In genomic region chr15:82196300-82196699, GRCm38 (mm10) we compare ENCODE assay signal across 36 mouse cellular contexts. TPM values are rescaled to one million over a fixed set of nuclear protein-coding genes. Genes with fewer than 3 reads are reported as not detected.
A peak's percentile ranks its signal among the peaks of the same experiment; 100 is the strongest.
DNase-seq lines count a peak whose midpoint lies in the region; ATAC-seq and TF ChIP-seq lines count a peak whose summit lies in the region.
"Had no signal": no experiment of that assay in that cellular context is flagged by ENCODE, and none has a peak within 500 bp of the region (broad histone marks: within the 10 kb centered on the region; RNA-seq: fewer than 3 reads in every experiment).

No protein-coding gene starts in this region.

- no peaks in the 10 kb centered on the region for H3K79me2 ChIP-seq in myocyte (ENCODE audit: control insufficient read depth, insufficient read depth)

- peak; percentile 7 for TF ChIP-seq POLR2A in myocyte (IDR thresholded peaks at IDR 0.05; ENCODE audit: insufficient read length, low read depth)

- 0 out of 2 replicates have a peak, but pooled peaks have one; percentile 25 for ATAC-seq in intestine, embryonic 15.5 days
- ATAC-seq in intestine, postnatal 0 days: no peak
- no peak for ATAC-seq in kidney, embryonic 15.5 days (replicated peaks; ENCODE audit: low FRiP score)
- ATAC-seq in midbrain, embryonic 15.5 days (replicated peaks): no peak
- ATAC-seq: forebrain, embryonic 16.5 days; inflammation-experienced regulatory T-cells, adult 6 months; midbrain, embryonic 13.5 days had no signal

- H3K4me3 ChIP-seq in intestine, embryonic 15.5 days (replicated peaks): no peak overlapping the region
- H3K4me3 ChIP-seq in intestine, postnatal 0 days (ENCODE audit: low read depth, low read length): no peak overlapping the region
- no peak overlapping the region for H3K4me3 ChIP-seq in myocyte
- H3K4me3 ChIP-seq in kidney, embryonic 15.5 days (replicated peaks): no peak overlapping the region
- no peak overlapping the region for H3K4me3 ChIP-seq in midbrain, embryonic 15.5 days
- H3K4me3 ChIP-seq: embryonic facial prominence, embryonic 13.5 days; gastrocnemius, adult 2 months; heart, adult 2 months; heart, embryonic 12.5 days; hindbrain, embryonic 15.5 days; limb, embryonic 10.5 days; limb, embryonic 15.5 days; megakaryocyte, embryonic 14.5 days; midbrain, embryonic 13.5 days; neural tube, embryonic 15.5 days had no signal

- no peaks in the 10 kb centered on the region for H3K9me3 ChIP-seq in intestine, embryonic 15.5 days
- no peaks in the 10 kb centered on the region for H3K9me3 ChIP-seq in intestine, postnatal 0 days (ENCODE audit: control insufficient read depth)
- no peaks in the 10 kb centered on the region for H3K9me3 ChIP-seq in kidney, embryonic 15.5 days (replicated peaks)
- no peaks in the 10 kb centered on the region for H3K9me3 ChIP-seq in midbrain, embryonic 15.5 days
- H3K9me3 ChIP-seq: embryonic facial prominence, embryonic 13.5 days; G1E; heart, embryonic 12.5 days; hindbrain, embryonic 15.5 days; limb, embryonic 10.5 days; limb, embryonic 15.5 days; megakaryocyte, embryonic 14.5 days; midbrain, embryonic 13.5 days; neural tube, embryonic 15.5 days had no signal

- H3K27ac ChIP-seq in intestine, embryonic 15.5 days: no peak overlapping the region
- no peak overlapping the region for H3K27ac ChIP-seq in intestine, postnatal 0 days (ENCODE audit: low read depth, low read length)
- no peak overlapping the region for H3K27ac ChIP-seq in kidney, embryonic 15.5 days
- H3K27ac ChIP-seq in midbrain, embryonic 15.5 days: no peak overlapping the region
- H3K27ac ChIP-seq: embryonic facial prominence, embryonic 13.5 days; gastrocnemius, adult 2 months; heart, adult 2 months; hindbrain, embryonic 15.5 days; kidney, postnatal 0 days; limb, embryonic 10.5 days; limb, embryonic 15.5 days; liver, embryonic 14.5 days; midbrain, embryonic 13.5 days; neural tube, embryonic 15.5 days had no signal

- no peak overlapping the region for H3K4me2 ChIP-seq in intestine, embryonic 15.5 days (replicated peaks)
- no peak overlapping the region for H3K4me2 ChIP-seq in intestine, postnatal 0 days (replicated peaks; ENCODE audit: low read depth)
- no peak overlapping the region for H3K4me2 ChIP-seq in myocyte (ENCODE audit: low read depth)
- no peak overlapping the region for H3K4me2 ChIP-seq in kidney, embryonic 15.5 days
- no peak overlapping the region for H3K4me2 ChIP-seq in midbrain, embryonic 15.5 days
- H3K4me2 ChIP-seq: embryonic facial prominence, embryonic 13.5 days; heart, embryonic 12.5 days; hindbrain, embryonic 15.5 days; limb, embryonic 15.5 days; lung, embryonic 14.5 days; midbrain, embryonic 13.5 days; neural tube, embryonic 15.5 days had no signal

- no peak overlapping the region for H3K9ac ChIP-seq in intestine, embryonic 15.5 days
- H3K9ac ChIP-seq in intestine, postnatal 0 days (ENCODE audit: low read depth, low read length): no peak overlapping the region
- no peak overlapping the region for H3K9ac ChIP-seq in kidney, embryonic 15.5 days
- H3K9ac ChIP-seq in midbrain, embryonic 15.5 days: no peak overlapping the region
- H3K9ac ChIP-seq: embryonic facial prominence, embryonic 13.5 days; heart, embryonic 12.5 days; hindbrain, embryonic 15.5 days; limb, embryonic 15.5 days; liver, embryonic 14.5 days; lung, embryonic 14.5 days; midbrain, embryonic 13.5 days; neural tube, embryonic 15.5 days had no signal

- no peaks in the 10 kb centered on the region for H3K4me1 ChIP-seq in intestine, embryonic 15.5 days (replicated peaks)
- no peaks in the 10 kb centered on the region for H3K4me1 ChIP-seq in intestine, postnatal 0 days (replicated peaks; ENCODE audit: control insufficient read depth, insufficient read depth, low read length)
- no peaks in the 10 kb centered on the region for H3K4me1 ChIP-seq in kidney, embryonic 15.5 days
- H3K4me1 ChIP-seq in midbrain, embryonic 15.5 days: no peaks in the 10 kb centered on the region
- H3K4me1 ChIP-seq: embryonic facial prominence, embryonic 13.5 days; hindbrain, embryonic 15.5 days; limb, embryonic 10.5 days; limb, embryonic 15.5 days; midbrain, embryonic 13.5 days; neural tube, embryonic 15.5 days had no signal

- no peaks in the 10 kb centered on the region for H3K27me3 ChIP-seq in intestine, embryonic 15.5 days (replicated peaks)
- H3K27me3 ChIP-seq in intestine, postnatal 0 days (replicated peaks; ENCODE audit: control insufficient read depth, insufficient read depth, low read length): no peaks in the 10 kb centered on the region
- H3K27me3 ChIP-seq in myocyte (ENCODE audit: control insufficient read depth, insufficient read depth, insufficient read length): no peaks in the 10 kb centered on the region
- H3K27me3 ChIP-seq in kidney, embryonic 15.5 days: no peaks in the 10 kb centered on the region
- H3K27me3 ChIP-seq in midbrain, embryonic 15.5 days (replicated peaks): no peaks in the 10 kb centered on the region
- H3K27me3 ChIP-seq: embryonic facial prominence, embryonic 13.5 days; hindbrain, embryonic 15.5 days; limb, embryonic 15.5 days; megakaryocyte, embryonic 14.5 days; midbrain, embryonic 13.5 days; neural tube, embryonic 15.5 days had no signal

- no peak for TF ChIP-seq CTCF in intestine, postnatal 0 days (IDR thresholded peaks at IDR 0.05; ENCODE audit: low read depth)

- peaks cover 93% of the 10 kb centered on the region for H3K36me3 ChIP-seq in intestine, embryonic 15.5 days
- peaks cover 96% of the 10 kb centered on the region for H3K36me3 ChIP-seq in intestine, postnatal 0 days (ENCODE audit: control insufficient read depth, insufficient read depth)
- peaks cover 74% of the 10 kb centered on the region for H3K36me3 ChIP-seq in myocyte (ENCODE audit: control insufficient read depth, insufficient read depth)
- H3K36me3 ChIP-seq in kidney, embryonic 15.5 days: peaks cover 99% of the 10 kb centered on the region
- peaks cover 71% of the 10 kb centered on the region for H3K36me3 ChIP-seq in midbrain, embryonic 15.5 days (replicated peaks)

- H3ac ChIP-seq in myocyte (ENCODE audit: control insufficient read depth, insufficient read length): no peak overlapping the region

- DNase-seq in cerebellum, adult 9-11 months: peak; percentile 69
- peak; percentile 52 to 56 for DNase-seq in cerebellum, postnatal 36 days
- DNase-seq: adrenal gland, adult 8-10 months; gastrocnemius, adult 2 months; gastrocnemius, postnatal 36 days; heart, adult 2 months; heart, postnatal 4 days; kidney, adult 2 months; kidney, postnatal 4 days; layer of hippocampus, adult 9-11 months; lung, embryonic 14.5 days; retina, postnatal 1 day; right cerebral cortex, postnatal 25 days; thymus, adult 18-20 months; thymus, postnatal 25 days had no signal

- WGBS in intestine, embryonic 15.5 days: 86% methylated on average over 12 of the region's 12 CpGs
- WGBS in intestine, postnatal 0 days: 85% methylated on average over 12 of the region's 12 CpGs
- WGBS in kidney, embryonic 15.5 days: 87% methylated on average over 12 of the region's 12 CpGs
- 85% methylated on average over 12 of the region's 12 CpGs for WGBS in midbrain, embryonic 15.5 days

TF ChIP-seq in myocyte, 11 proteins besides CTCF, POLR2A, EP300 and RAD21 (continues in another document):
- TF ChIP-seq SRF (IDR thresholded peaks at IDR 0.05; ENCODE audit: control insufficient read depth, insufficient read length, low read depth) (no peak), MAX (IDR thresholded peaks at IDR 0.05; ENCODE audit: low read depth) (no peak), MYOD1 (IDR thresholded peaks at IDR 0.05; ENCODE audit: control insufficient read depth in 1 of 3, insufficient read length in 2 of 3, low read depth in 2 of 3) (no peak), MYOG (IDR thresholded peaks at IDR 0.05; ENCODE audit: control insufficient read depth in 1 of 3, insufficient read depth in 1 of 3, insufficient read length in 2 of 3, low read depth in 2 of 3) (no peak), USF1 (IDR thresholded peaks at IDR 0.05; ENCODE audit: low read depth) (no peak)

RNA-seq across cellular contexts. Expression of gene Shisa8, which starts 16.3 kb away (rescaled TPM):
- 0.10 and 0.15 TPM in 2 replicates for polyA plus RNA-seq in intestine, embryonic 15.5 days (2015; fragmentation: Nextera tagmentation; extraction: Ambion mirVana)
- not detected in 2 replicates for polyA plus RNA-seq in intestine, postnatal 0 days (2015; fragmentation: Nextera tagmentation; extraction: Ambion mirVana)
- 0.13 TPM for polyA plus RNA-seq in myocyte (2012; fragmentation: generic; extraction: Trizol)
- 0.44 and 0.45 TPM in 2 replicates for polyA plus RNA-seq in kidney, embryonic 15.5 days (2015; fragmentation: Nextera tagmentation; extraction: Ambion mirVana)
- polyA plus RNA-seq in midbrain, embryonic 15.5 days (2015; fragmentation: Nextera tagmentation; extraction: Ambion mirVana): 1.1 and 1.5 TPM in 2 replicates
- polyA plus RNA-seq: G1E; inflammation-experienced regulatory T-cells, adult 6 months; limb, embryonic 10.5 days; stomach, embryonic 16.5 days had no signal

RNA-seq across cellular contexts. Expression of gene Tnfrsf13c, which starts 27.9 kb away (rescaled TPM):
- polyA plus RNA-seq in intestine, embryonic 15.5 days (2015; fragmentation: Nextera tagmentation; extraction: Ambion mirVana): 0.25 TPM in 1 of 2 replicates, not detected in the other
- 0.10 TPM in 1 of 2 replicates, not detected in the other for polyA plus RNA-seq in intestine, postnatal 0 days (2015; fragmentation: Nextera tagmentation; extraction: Ambion mirVana)
- polyA plus RNA-seq in myocyte (2012; fragmentation: generic; extraction: Trizol): 0.14 TPM
- 0.10 TPM in 1 of 2 replicates, not detected in the other for polyA plus RNA-seq in kidney, embryonic 15.5 days (2015; fragmentation: Nextera tagmentation; extraction: Ambion mirVana)
- polyA plus RNA-seq in midbrain, embryonic 15.5 days (2015; fragmentation: Nextera tagmentation; extraction: Ambion mirVana): 0.08 and 0.26 TPM in 2 replicates
- polyA plus RNA-seq: heart, embryonic 12.5 days; heart, postnatal 0 days; lung, embryonic 14.5 days; midbrain, embryonic 13.5 days had no signal

RNA-seq across cellular contexts. Expression of gene Cenpm, which starts 48.2 kb away (rescaled TPM):
- 46.0 and 49.1 TPM in 2 replicates for polyA plus RNA-seq in intestine, embryonic 15.5 days (2015; fragmentation: Nextera tagmentation; extraction: Ambion mirVana)
- polyA plus RNA-seq in intestine, postnatal 0 days (2015; fragmentation: Nextera tagmentation; extraction: Ambion mirVana): 14.8 and 16.5 TPM in 2 replicates
- polyA plus RNA-seq in myocyte (2012; fragmentation: generic; extraction: Trizol): 28.1 TPM
- 78.8 and 84.2 TPM in 2 replicates for polyA plus RNA-seq in kidney, embryonic 15.5 days (2015; fragmentation: Nextera tagmentation; extraction: Ambion mirVana)
- polyA plus RNA-seq in midbrain, embryonic 15.5 days (2015; fragmentation: Nextera tagmentation; extraction: Ambion mirVana): 10.7 and 13.6 TPM in 2 replicates

RNA-seq across cellular contexts. Expression of gene Srebf2, which starts 49.3 kb away (rescaled TPM):
- polyA plus RNA-seq in intestine, embryonic 15.5 days (2015; fragmentation: Nextera tagmentation; extraction: Ambion mirVana): 163 and 172 TPM in 2 replicates
- polyA plus RNA-seq in intestine, postnatal 0 days (2015; fragmentation: Nextera tagmentation; extraction: Ambion mirVana): 68.7 and 69.5 TPM in 2 replicates
- polyA plus RNA-seq in myocyte (2012; fragmentation: generic; extraction: Trizol): 285 TPM
- polyA plus RNA-seq in kidney, embryonic 15.5 days (2015; fragmentation: Nextera tagmentation; extraction: Ambion mirVana): 126 and 147 TPM in 2 replicates
- 220 and 224 TPM in 2 replicates for polyA plus RNA-seq in midbrain, embryonic 15.5 days (2015; fragmentation: Nextera tagmentation; extraction: Ambion mirVana)

RNA-seq across cellular contexts. Expression of gene 1500009C09Rik, which starts 55.9 kb away (rescaled TPM):
- polyA plus RNA-seq in intestine, embryonic 15.5 days (2015; fragmentation: Nextera tagmentation; extraction: Ambion mirVana): 0.13 TPM in 1 of 2 replicates, not detected in the other
- 0.13 TPM in 1 of 2 replicates, not detected in the other for polyA plus RNA-seq in intestine, postnatal 0 days (2015; fragmentation: Nextera tagmentation; extraction: Ambion mirVana)
- not detected for polyA plus RNA-seq in myocyte (2012; fragmentation: generic; extraction: Trizol)
- 0.10 TPM in 1 of 2 replicates, not detected in the other for polyA plus RNA-seq in kidney, embryonic 15.5 days (2015; fragmentation: Nextera tagmentation; extraction: Ambion mirVana)
- polyA plus RNA-seq in midbrain, embryonic 15.5 days (2015; fragmentation: Nextera tagmentation; extraction: Ambion mirVana): 22.6 and 24.0 TPM in 2 replicates
- polyA plus RNA-seq: C2C12; G1E; heart, embryonic 12.5 days; heart, postnatal 0 days; inflammation-experienced regulatory T-cells, adult 6 months; kidney, postnatal 0 days; limb, embryonic 10.5 days; limb, embryonic 15.5 days; lung, embryonic 14.5 days; stomach, embryonic 16.5 days had no signal
